Mouse (Mus musculus) heart, adult 11 months (tissue): ENCODE data around the gene Ubl4b.

Source experiments
- DNase-seq: peaks from one replicate; pipeline ENCODE4 v3.0.0; 2022

Gene Ubl4b

GRCm38 (mm10) chr3:107567766-107568165, 12.9 kb upstream of the Ubl4b start:
- no peak for DNase-seq

GRCm38 (mm10) chr3:107565331-107565730, 10.5 kb upstream of the Ubl4b start:
- no peak for DNase-seq

GRCm38 (mm10) chr3:107563880-107564279, 9.0 kb upstream of the Ubl4b start:
- no peak for DNase-seq

- no peak for DNase-seq
Observed at GRCm38 (mm10) chr3:107562591-107562990, 7.7 kb upstream of the Ubl4b start.

- DNase-seq: no peak
Observed at GRCm38 (mm10) chr3:107562104-107562503, 7.2 kb upstream of the Ubl4b start.

GRCm38 (mm10) chr3:107559183-107559582, 4.3 kb upstream of the Ubl4b start:
- DNase-seq: peak; percentile 97

GRCm38 (mm10) chr3:107558740-107559139, 3.9 kb upstream of the Ubl4b start:
- no peak for DNase-seq

- no peak for DNase-seq
Observed at GRCm38 (mm10) chr3:107550409-107551049, 4.3 kb downstream of the Ubl4b start.

GRCm38 (mm10) chr3:107546956-107547355, 7.9 kb downstream of the Ubl4b start:
- peak; percentile 97 for DNase-seq

GRCm38 (mm10) chr3:107545716-107546412, 9.0 kb downstream of the Ubl4b start:
- no peak for DNase-seq

- DNase-seq: no peak
Observed at GRCm38 (mm10) chr3:107545278-107545677, 9.6 kb downstream of the Ubl4b start.

GRCm38 (mm10) chr3:107543158-107544080, 11.5 kb downstream of the Ubl4b start:
- DNase-seq: no peak

- DNase-seq: no peak
Observed at GRCm38 (mm10) chr3:107542584-107542983, 12.3 kb downstream of the Ubl4b start.

GRCm38 (mm10) chr3:107537504-107537889, 17.4 kb downstream of the Ubl4b start:
- no peak for DNase-seq

- peak; percentile 92 for DNase-seq
Observed at GRCm38 (mm10) chr3:107536810-107537503, 17.9 kb downstream of the Ubl4b start.

- no peak for DNase-seq
Observed at GRCm38 (mm10) chr3:107534951-107535350, 19.9 kb downstream of the Ubl4b start.

- no peak for DNase-seq
Observed at GRCm38 (mm10) chr3:107533532-107533931, 21.3 kb downstream of the Ubl4b start.

- no peak for DNase-seq
Observed at GRCm38 (mm10) chr3:107530581-107530980, 24.3 kb downstream of the Ubl4b start.

GRCm38 (mm10) chr3:107529182-107529581, 25.7 kb downstream of the Ubl4b start:
- DNase-seq: no peak

GRCm38 (mm10) chr3:107528401-107529118, 26.3 kb downstream of the Ubl4b start:
- DNase-seq: peak; percentile 93

- no peak for DNase-seq
Observed at GRCm38 (mm10) chr3:107524547-107524946, 30.3 kb downstream of the Ubl4b start.

GRCm38 (mm10) chr3:107520931-107521330, 33.9 kb downstream of the Ubl4b start:
- DNase-seq: no peak
